Mouse (Mus musculus) neutrophil, adult 59 days (primary cell): Measurements from ENCODE around the gene 4930522L14Rik. TPM values are rescaled to one million over a fixed set of nuclear protein-coding genes. Genes with fewer than 3 reads are reported as not detected.

Source experiments
- total RNA-seq, 2 experiments: library from RNA; stranded (reverse); gene quantifications; 1 replicate in 1 of 2; 2 replicates in 1 of 2; pipeline ENCODE4 v1.2.4; 2023

4930522L14Rik gene
- 1 to 10 TPM; 2.8 to 4.1 TPM for total RNA-seq

DNA sequence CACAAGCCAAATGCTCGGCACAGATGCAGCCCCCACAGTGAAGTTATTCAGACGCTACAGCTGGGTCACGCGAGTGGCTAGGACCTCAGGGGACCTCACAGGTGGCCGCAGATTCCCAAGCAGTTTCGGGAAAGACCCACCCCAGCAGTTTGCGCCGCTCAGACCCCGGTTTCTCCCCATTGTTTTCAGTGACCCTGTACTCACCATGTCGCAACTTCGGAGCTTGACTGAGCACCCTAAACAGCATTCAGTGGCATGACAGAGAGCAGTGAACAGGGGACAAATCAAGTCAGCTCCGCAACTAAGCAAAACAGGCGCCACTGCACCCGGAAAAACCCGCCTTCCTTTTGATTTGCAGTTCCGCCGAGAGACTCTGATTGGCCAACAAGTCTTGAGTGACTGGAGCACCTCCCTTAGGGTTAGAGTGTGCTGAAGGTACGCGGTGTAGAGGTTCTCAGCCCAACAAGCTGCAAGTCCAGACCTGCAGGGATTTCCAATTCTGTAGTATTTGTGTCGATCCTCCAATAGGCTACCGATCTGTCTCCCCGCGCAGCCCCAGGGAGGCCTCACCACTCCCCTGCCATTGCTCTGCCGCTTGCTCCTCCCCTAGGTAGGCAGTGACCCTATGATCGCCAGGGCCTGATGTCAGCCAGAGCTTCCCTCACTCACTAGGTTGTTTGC, at the start of gene 4930522L14Rik:
4930522L14Rik (minus strand) TSS at position 496 of the 681 bp plus-strand sequence.

DNA sequence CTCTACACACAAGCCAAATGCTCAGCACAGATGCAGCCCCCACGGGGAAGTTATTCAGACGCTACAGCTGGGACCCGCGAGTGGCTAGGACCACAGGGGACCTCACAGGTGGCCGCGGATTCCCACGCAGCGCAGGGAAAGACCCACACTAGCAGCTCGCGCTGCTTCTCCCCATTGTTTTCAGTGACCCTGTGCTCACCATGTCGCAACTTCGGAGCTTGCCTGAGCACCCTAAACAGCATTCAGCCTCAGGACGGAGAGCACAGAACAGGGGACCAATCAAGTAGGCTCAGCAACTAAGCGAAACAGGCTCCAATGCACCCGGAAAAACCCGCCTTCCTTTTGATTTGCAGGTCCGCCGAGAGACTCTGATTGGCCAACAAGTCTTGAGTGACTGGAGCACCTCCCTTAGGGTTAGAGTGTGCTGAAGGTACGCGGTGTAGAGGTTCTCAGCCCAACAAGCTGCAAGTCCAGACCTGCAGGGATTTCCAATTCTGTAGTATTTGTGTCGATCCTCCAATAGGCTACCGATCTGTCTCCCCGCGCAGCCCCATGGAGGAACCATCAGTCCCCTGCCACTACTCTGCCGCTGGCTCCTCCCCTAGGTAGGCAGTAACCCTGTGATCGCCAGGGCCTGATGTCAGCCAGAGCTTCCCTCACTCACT, 61.0 kb downstream of the 4930522L14Rik start, which contains the start of gene 5430403G16Rik:
5430403G16Rik (minus strand) TSS at position 505 of the 665 bp plus-strand sequence.

Other genes starting within 250 kb of the 4930522L14Rik start
- gene Crlf2, start 192.9 kb downstream of the 4930522L14Rik start, total RNA-seq, result 100 to 1,000 TPM in 1 of 2 experiments, 10 to 100 TPM in 1; 98.8 to 107 TPM
- gene 5430403G16Rik, start 60.8 kb downstream of the 4930522L14Rik start, total RNA-seq, result under 1 TPM; 0.84 to 0.91 TPM
- 1 to 10 TPM; 5.5 to 6.2 TPM for gene Gm15446, start 171.5 kb upstream of the 4930522L14Rik start, total RNA-seq
- gene Zfp932, start 244.6 kb upstream of the 4930522L14Rik start, total RNA-seq, result 1 to 10 TPM; 7.7 to 8.6 TPM